Mouse (Mus musculus) layer of hippocampus, adult 9-11 months (tissue): ENCODE results near the gene Ccdc162.

ENCODE experiments used
- DNase-seq: peaks from one replicate; pipeline ENCODE4 v3.0.0; 2022

Gene Ccdc162

GRCm38 (mm10) chr10:41529972-41530371, 186.5 kb downstream of the Ccdc162 start:
- DNase-seq, result no peak

- no peak for DNase-seq
These were observed 190.7 kb downstream of the Ccdc162 start for GRCm38 (mm10) chr10:41525696-41526095.

GRCm38 (mm10) chr10:41523386-41523785, 193.0 kb downstream of the Ccdc162 start:
- DNase-seq, result no peak

GRCm38 (mm10) chr10:41520410-41520673, 196.1 kb downstream of the Ccdc162 start:
- DNase-seq, result no peak

- peak; percentile 49 for DNase-seq
These were observed 196.6 kb downstream of the Ccdc162 start for GRCm38 (mm10) chr10:41519640-41520409.

- DNase-seq, result peak; percentile 91
These were observed 197.3 kb downstream of the Ccdc162 start, which contains the start of gene Cd164 for GRCm38 (mm10) chr10:41518981-41519618. Gene Cd164, plus strand, starts transcription at chr10:41519414.

GRCm38 (mm10) chr10:41518508-41518980, 197.9 kb downstream of the Ccdc162 start:
- DNase-seq, result peak; percentile 77

- DNase-seq, result no peak
These were observed 201.5 kb downstream of the Ccdc162 start for GRCm38 (mm10) chr10:41514921-41515320.

GRCm38 (mm10) chr10:41514301-41514700, 202.1 kb downstream of the Ccdc162 start:
- DNase-seq, result no peak

- DNase-seq, result no peak
These were observed 207.3 kb downstream of the Ccdc162 start for GRCm38 (mm10) chr10:41509160-41509559.

- DNase-seq, result peak; percentile 85
These were observed 211.0 kb downstream of the Ccdc162 start for GRCm38 (mm10) chr10:41505446-41505845.

GRCm38 (mm10) chr10:41504996-41505395, 211.4 kb downstream of the Ccdc162 start:
- DNase-seq, result no peak

- peak; percentile 36 for DNase-seq
These were observed 215.5 kb downstream of the Ccdc162 start for GRCm38 (mm10) chr10:41500941-41501340.

- no peak for DNase-seq
These were observed 225.3 kb downstream of the Ccdc162 start for GRCm38 (mm10) chr10:41491111-41491510.

- DNase-seq, result no peak
These were observed 225.9 kb downstream of the Ccdc162 start for GRCm38 (mm10) chr10:41490518-41490873.

GRCm38 (mm10) chr10:41489708-41490517, 226.5 kb downstream of the Ccdc162 start, which contains the start of the genes Smpd2 and Ppil6:
Gene Smpd2, minus strand, starts transcription at chr10:41490369.
Gene Ppil6, plus strand, starts transcription at chr10:41490439.
- DNase-seq, result peak; percentile 94

- no peak for DNase-seq
These were observed 227.1 kb downstream of the Ccdc162 start for GRCm38 (mm10) chr10:41489294-41489693.

- DNase-seq, result no peak
These were observed 227.6 kb downstream of the Ccdc162 start for GRCm38 (mm10) chr10:41488877-41489276.
